Mouse (Mus musculus): ENCODE results near the gene Olfr1412.

GRCm38 (mm10) chr1:92617488-92617887, 31.9 kb downstream of the Olfr1412 start, which contains the start of gene Olfr12:
- TF ChIP-seq CTCF (conservative IDR thresholded peaks at IDR 0.05; ENCODE audit: insufficient read depth, insufficient read length, low read depth, low read length), result no peak
- no peak for TF ChIP-seq POLR2A (IDR thresholded peaks at IDR 0.05; ENCODE audit: low read depth, low read length)
